Mouse (Mus musculus): ENCODE results near the gene Spen.

GRCm38 (mm10) chr4:141423691-141424431 is 114.5 kb downstream of the Spen start:
- peak; percentile 6 for TF ChIP-seq EP300 (IDR thresholded peaks at IDR 0.05; ENCODE audit: low read depth)
- TF ChIP-seq CTCF (IDR thresholded peaks at IDR 0.05; ENCODE audit: low read depth) = no peak
